Mouse (Mus musculus) ZHBTc4 (cell line): ENCODE results near the gene Nat8f4.
A peak's percentile ranks its signal among the peaks of the same experiment; 100 is the strongest.
"Not testable (repeated sequence)": the region's sequence is repeated elsewhere in the genome, so short reads cannot be mapped to it uniquely, and the experiment has no call there.

Source experiments
- DNase-seq: peaks from one replicate; pipeline ENCODE4 v3.0.0-alpha.2; 2011; ENCODE audit warnings: low read depth, low spot score

Nat8f4 gene

DNA sequence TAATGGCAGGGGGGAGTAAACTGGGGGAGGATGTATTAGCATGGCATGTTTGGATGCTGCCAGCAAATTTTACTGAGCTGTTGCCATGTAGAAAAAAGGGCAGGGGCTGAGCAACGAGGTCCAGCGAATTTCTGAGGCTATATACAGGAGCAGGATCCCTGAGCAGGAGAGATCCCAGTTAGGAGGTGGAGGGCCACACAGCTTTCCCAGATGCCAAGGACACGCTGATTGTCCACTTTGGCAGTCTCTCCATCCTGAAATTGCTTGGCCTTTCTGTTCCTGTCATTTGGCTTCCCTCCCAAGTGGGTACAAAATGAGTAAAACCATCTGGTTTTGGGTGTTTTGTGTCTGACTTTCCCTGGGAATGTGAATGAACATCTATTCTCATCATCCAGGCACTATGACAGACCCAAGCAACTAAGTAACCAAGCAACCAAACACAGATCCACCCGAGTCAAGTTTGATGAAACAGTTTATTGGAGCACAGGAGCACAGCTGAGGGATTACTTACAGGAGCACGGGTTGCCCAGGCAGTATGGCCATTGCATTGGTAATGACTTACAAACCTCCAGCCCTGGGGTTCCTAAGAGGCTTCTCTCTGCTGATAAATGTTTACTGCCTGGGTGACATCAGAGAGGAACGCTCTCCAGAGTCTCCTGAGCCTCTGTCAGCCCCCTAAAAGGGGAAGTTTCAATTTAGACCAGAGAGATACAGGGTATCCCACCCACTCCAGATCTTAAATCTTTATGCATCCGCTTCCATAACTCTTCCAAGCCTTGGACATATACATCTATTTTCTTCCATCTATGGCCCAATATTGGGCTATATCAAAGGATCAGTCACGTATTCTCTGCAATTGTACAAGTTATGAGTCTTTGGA lies 5.8 kb downstream of the Nat8f4 start:
- not testable (repeated sequence) for DNase-seq

DNA sequence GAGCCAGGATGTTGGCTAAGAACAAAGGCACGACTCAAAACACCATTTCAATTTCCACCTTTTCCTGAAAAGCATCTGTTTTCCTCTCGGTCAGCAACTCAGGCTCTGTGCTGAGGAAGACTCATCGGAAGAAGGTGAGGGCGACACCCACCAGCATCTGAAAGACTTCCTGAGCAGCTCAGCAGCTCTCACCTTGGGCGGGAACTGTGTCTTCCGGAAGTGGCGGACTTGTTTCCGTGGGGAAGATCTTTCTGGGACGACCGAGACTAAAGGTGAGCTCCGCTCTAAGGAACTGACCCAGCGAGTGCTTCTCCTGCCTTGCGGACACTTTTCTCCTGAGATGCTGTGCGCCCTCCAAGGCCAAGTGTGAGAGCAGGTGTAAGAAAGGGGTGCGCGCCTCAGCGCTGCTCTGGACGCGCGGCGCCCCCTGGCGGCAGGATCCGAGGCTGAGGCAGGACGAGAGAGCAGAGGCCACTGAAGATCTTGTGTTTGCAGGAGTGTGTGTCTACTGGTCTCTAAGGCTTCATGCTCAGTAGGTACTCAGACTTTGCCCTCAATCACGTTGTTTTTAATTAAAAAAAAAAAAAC lies 9.5 kb downstream of the Nat8f4 start:
- DNase-seq, result peak; percentile 78

DNA sequence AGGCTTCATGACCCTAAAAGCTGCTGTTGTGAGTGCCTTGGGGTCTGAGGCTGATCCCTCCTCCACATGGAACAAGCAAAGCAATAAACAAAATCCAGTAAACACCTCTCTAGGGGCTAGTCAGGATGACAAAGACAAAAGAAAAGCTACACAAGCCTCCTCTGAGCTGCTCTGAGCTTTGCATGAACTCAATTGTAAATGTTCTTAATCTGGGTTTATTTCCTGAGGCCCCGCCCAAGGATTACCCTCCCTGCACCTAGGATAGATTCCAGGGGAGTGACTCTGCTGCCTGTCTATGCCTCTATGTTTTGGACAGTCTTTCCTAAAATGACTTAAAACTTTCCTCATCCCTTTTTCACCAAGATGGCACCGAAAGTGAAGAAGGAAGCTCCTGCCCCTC lies 15.7 kb downstream of the Nat8f4 start:
- peak; percentile 59 for DNase-seq

DNA sequence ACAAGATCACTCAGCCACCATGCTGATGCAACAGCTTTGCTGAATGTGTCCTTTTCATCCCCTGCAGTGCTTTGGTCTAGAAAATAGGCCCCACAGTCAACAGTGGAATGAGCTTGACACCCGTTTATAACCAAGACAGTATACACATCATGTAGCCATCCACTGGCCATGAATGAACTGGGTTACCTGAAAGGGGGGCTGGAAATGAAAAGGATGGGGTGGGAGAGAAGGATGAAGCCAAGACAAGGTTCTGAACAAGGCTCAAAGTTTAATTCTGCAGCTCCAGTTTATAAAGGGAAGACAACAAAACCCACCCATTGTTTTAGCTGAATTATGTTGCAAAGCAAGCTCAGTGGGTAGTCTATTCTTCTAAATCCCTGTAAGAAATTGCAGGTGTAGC lies 20.4 kb downstream of the Nat8f4 start:
- DNase-seq, result peak; percentile 22

DNA sequence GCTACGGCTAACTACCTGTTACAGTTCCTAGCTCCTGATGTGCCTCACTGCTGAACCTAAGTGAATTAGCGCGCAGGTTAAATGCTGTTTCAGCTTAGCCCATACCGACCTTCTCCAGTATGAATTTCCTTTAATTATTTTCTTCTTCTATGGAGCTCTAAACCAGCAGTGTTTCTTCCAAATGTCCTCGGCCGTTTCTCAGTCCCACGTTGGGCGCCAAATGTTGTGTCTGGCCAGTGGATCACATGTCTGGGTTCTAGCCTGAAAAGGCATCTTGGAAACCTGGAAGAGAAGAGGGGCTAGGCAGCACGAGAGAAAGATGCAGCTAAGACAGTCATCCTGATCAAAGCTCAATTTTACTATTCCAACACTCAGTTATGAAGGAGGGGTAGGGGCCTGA lies 21.4 kb downstream of the Nat8f4 start:
- peak; percentile 57 for DNase-seq

DNA sequence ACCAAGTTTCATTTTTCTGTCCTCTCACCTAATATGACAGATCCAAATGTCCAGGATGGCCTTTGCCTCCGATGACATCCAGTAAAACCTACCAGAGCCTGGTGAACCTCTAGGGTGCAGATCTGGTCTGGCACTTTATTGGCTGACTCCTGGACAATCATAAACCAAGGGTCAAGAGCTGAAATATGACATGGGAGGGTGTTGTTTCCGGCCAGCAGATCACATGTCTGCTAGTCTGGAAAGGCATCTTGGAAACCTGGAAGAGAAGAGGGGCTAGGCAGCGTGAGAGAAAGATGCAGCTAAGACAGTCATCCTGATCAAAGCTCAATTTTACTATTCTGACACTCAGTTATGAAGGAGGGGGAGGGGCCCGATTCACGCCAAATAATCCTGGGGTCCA lies 35.7 kb downstream of the Nat8f4 start, which contains the start of gene Nat8f2:
Gene Nat8f2 (minus strand): TSS at position 153 of the 400 bp plus-strand sequence.
- not testable (repeated sequence) for DNase-seq

DNA sequence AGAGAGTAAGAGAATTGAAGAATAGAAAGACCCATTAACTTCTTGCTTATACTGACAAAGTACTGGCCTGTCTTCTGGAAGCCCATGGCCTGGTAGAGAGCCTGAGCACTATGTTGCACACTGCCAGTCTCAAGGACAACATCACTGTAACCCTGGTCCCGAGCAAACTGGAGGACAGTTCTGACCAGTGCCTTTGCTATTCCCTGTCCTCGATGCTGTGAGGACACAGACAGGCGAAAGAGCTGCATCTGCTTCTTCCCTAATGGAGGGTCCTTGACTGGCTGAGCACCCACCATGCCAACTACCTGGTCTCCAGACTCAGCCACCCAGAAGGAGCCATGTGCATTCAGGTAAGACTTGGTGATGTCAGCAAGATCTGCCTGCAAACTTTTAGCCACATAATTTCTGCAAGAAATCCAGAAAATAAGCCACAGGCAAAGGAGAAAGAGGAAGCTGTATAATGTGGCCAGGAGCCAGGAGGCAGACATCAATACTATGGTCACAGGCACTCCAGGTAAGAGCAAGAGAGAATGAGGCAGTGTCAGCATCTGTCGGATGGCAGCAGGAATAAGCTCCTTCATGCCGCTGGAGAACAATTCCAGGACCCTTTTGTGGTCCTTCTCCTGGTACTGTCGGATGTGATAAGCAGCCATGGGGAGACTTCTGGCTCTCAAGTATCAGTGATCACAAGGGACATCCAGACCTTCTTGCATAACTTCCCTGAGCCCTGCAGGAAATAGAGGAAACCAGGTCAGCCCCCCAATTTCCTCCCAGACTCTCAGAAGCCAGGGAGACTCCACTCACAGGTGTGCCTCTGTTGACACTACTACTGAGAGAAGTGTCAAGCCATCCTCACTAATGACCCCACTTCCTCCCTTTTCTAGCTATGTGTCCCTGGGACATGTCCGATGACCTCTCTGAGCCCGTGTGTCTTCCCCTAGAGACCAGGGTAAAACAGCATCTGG lies 36.7 kb downstream of the Nat8f4 start:
- no peak for DNase-seq

DNA sequence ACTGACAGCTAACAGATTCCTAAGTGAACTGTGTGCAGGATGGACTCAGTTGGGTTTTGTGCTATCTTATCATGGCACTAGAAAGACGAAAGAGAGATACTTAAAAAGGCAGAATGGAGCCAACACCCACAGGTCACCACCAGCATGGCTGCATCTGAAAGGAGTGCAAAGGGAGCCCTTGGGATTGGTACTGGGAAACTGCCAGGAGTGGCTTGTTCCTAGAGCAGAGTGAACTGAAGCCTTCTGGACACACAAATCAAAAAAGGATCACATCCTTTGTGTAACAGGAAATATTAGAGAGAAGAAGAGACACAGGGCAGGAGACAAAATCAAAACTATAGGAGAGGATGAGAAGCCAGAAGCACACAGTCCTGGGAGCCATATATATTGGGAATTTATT lies 37.7 kb downstream of the Nat8f4 start:
- not testable (repeated sequence) for DNase-seq

DNA sequence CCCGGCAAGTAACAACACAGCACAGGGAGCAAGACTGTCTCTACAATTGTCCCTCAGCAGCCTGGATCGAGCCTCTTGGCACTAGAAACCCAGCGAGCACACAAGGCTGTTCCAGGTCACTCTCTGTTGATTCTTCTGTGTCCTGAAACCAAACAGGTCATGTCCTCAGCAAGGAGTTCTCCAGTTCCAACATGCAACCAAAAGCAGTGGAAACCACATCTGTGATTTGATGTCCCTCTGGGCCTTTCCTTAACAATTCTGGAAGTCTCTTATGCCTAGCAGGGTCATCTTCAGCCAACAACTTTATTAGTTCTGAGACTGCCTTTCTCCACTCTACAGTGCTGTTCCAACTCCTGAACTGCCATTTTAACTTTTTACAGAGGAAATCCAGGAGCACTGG lies 38.5 kb downstream of the Nat8f4 start:
- not testable (repeated sequence) for DNase-seq

DNA sequence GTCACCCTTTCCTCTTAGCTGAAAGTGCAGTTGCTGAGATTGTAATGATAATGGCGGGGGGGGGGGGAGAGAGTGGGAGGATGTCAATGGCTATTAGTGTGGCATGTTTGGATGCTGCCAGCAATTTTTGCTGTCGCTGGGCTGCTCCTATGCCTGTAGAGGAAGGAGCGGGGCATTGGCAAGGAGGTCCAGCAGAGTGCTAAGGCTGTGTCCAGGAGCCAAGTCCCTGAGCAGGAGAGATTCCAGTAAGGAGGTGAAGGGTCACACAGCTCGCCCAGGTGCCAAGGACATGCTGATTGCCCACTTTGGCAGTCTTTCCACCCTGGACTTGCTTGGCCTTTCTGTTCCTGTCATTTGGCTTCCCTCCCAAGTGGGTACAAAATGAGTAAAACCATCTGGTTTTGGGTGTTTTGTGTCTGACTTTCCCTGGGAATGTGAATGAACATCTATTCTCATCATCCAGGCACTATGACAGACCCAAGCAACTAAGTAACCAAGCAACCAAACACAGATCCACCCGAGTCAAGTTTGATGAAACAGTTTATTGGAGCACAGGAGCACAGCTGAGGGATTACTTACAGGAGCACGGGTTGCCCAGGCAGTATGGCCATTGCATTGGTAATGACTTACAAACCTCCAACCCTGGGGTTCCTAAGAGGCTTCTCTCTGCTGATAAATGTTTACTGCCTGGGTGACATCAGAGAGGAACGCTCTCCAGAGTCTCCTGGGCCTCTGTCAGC lies 39.6 kb downstream of the Nat8f4 start:
- DNase-seq, result not testable (repeated sequence)

DNA sequence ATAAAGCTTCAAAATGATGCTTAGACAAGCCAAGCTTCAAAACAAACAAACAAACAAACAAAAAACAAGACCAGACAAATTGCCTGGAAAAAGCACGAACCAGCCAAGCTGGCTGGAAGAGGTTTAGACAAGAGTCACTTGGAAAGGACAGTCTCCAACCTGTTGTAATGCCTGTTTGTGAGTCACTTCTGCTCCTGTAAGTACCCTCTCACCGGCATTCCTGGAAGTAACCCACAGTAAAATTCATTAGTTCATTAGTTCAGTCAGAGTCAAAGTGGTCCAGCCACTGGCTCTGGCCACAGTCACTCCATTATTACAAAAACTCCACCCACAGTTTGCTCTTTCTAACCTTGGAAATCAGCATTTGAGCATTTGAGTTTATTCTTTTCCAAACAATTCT lies 40.8 kb downstream of the Nat8f4 start:
- DNase-seq, result no peak

DNA sequence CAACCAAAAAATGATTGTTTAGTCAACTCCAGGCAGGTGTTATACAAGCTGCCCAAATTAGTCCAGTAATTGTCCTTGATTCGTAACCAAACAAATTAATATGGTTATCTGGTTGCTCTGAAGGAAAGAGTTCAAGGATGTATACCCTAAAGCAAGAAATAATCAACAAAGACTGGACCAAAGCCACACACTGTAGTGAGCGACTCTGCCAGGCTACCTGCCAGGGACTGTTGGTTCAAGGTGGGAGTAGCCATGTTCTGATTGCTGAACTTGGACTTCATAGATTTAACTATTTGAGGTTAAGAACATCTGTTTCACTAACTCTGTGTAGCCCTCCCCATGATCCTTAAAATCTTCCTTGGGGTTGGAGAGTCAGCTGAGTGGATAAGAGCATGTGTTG lies 41.5 kb downstream of the Nat8f4 start:
- no peak for DNase-seq

DNA sequence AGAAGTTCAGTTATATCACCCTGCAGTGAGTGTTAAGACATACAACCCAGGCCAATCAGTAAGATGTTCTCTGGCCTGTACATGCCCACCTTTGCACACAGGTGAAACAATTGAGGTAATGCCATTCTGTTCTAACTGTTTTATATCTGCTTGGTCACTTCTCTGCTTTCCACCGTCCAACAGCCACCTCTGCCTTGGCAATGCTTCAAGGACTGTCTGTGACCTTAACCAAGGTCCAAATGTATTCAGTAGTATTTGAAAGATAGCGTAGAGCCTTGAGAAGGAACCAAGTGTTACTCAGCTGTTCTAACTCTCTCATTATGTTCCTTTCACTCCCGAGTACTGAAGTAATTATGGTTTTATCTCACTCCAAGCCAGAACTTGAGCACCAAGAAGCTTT lies 42.1 kb downstream of the Nat8f4 start:
- no peak for DNase-seq

DNA sequence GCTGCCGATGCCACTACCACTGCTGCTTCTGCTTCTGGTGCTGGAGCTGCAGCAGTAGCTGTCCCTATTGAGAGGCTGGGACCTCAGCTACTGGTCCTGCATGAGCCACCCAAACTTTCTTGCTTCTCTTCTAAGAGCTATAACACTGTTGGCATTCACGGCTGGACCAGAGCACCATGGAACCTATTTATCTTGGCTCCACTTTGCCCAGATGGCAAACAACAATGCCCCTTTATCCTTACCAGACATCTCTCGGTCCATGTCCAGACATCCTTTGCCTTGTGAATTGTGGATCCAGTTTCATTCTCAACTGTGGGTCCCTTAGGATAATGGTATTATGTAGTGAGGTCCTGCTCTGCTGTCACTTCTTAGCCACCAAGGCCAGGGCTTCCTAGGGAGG lies 43.4 kb downstream of the Nat8f4 start:
- DNase-seq, result no peak

DNA sequence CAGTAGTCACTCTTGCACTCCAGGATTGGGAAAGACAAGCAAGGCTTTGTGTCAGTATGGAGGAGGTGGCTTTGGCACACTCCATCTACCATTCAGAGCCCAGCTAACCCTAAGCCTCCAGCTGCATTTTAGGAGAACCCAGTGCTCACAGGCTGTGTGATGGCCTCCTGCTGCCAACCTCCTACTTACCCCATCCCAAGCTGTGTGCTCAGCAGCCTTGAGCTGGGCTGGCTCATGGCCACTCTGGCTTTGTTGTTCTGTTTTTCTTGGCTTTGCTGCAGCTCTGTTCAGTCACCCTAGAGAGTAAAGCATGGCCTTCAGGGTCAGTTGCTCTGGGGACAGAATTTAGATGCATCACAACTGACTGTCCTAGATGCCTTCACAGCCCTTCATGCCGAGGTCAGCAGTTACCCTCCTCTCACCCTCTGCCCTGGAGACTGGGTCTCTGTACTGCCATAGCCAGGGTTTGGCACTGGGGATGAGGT lies 48.4 kb downstream of the Nat8f4 start:
- no peak for DNase-seq

DNA sequence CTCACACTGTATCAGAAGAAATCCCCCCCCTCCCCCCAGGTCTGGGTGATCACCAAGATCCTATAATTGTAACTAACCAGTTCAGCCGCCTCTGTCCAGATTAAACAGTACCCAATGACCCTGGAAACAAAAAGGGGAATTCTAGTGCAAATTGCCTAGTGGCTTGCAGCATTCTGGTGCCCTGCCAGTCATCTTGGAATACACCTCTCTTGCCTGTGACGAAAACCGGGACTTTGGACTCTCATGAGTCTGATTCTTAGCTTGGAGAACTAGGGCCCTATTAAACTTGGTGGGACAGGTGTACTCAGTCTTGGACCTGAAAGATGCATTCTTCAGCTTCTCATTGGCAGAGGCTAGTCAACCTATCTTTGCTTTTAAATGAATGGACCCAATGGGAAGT lies 51.2 kb downstream of the Nat8f4 start:
- DNase-seq, result peak; percentile 9

DNA sequence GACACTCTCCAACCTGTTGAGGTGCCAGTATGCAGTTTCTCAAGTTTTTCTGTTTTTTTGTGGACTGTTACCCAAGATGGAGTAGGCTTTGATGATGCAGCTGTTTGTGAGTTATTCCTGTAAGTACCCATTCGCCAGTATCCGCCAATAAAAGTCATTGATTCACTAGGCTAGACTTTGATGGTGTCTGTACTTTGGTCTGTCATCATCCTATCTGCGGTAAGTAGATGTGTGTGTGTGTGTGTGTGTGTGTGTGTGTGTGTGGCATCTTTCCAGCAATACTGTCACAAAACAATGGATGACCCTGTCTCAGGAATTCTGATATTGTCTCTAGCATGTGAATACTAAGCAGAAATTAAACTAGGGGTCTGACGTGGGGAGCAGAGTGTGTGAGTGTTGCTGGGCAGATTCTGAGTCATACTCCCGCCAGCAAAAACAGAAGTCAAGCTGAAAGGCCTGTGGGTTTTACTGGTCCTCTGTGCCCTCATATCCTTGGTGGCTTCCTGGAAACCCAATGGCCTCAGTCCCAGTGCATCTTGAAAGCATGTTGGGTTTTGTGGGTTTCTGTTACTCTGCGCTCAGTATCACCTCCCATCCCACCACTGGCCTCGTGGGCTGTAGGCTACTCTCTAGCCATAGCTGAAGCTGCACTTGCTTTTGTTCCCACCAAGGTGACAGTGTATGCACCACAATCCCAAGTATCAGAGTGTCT lies 53.5 kb downstream of the Nat8f4 start:
- DNase-seq, result no peak

DNA sequence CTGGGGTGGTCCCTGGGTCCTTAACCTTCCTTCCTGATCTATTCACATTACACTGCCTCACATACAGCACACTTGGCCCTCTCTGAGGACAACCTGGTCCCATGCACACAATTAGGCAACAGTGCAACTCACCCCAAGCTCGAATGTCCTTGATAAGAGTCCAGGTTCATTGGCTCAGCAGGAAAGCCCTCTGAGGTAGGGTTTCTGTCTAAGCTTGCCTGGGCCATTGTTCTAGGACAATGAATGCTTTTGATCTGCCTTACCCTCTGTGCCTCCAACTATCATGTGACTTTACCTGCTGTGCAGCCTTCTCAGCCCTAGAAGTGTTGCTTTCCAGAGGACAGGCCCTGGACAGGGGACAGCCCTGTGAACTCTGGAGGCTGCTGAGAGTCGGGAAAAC lies 55.4 kb downstream of the Nat8f4 start:
- peak; percentile 87 for DNase-seq
